Mouse (Mus musculus) CD4-positive helper T cell, adult 2 months (primary cell): Measurements from ENCODE around the gene Zfp598.

Experiments used
- DNase-seq: peaks from one replicate; pipeline ENCODE4 v3.0.0-alpha.2; 2012; ENCODE audit warnings: low read depth, missing footprints, low spot score

Gene Zfp598

DNA sequence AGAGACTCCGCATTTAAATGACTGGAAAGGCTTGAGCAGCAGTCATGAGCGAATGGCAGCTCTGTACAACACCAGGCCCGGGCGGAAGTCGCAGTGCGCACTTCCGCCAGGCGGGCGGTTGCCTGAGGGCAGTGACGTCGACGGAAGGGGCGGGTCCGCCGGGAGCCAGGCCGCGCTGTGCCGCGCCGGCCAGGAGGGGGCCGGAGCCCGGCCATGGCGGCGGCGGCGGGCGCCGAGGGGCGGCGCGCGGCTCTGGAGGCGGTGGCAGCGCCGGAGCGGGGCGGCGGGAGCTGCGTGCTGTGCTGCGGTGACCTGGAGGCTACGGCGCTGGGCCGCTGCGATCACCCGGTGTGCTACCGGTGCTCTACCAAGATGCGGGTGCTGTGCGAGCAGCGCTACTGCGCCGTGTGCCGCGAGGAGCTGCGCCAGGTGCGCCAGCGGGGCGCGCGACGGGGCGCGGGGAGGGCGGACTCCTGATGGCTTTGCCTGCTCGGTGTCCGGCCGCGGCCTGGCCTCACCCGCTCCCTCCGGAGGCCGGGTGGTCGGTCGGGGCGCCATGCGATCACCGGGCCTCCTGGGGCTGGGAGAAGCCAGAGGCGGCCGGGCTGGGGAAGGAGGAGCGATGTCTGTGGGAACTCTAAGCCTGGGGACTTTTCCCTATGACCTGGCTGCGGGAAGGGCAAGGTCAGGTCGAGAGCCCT, at the start of gene Zfp598:
Zfp598 (plus strand) TSS at position 143 of the 701 bp plus-strand sequence.
- peak; percentile 96 for DNase-seq

DNA sequence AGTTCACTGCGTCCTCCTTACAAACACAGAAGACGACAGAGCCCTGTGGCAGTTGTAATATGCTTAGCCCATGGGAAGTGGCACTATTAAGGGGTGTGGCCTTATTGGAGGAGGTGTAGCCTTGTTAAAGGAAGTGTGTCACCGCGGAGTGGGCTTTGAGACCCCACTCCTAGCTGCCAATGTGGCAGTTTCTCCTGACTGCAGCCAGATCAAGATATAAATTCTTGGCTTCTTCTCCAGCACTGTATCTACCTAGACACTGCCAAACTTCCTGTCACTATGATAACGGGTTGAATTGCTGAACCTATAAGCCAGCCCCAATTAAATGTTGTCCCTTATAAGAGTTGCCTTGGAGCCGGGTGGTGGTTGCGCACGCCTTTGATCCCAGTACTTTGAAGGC, 44.0 kb upstream of the Zfp598 start:
- no peak for DNase-seq

DNA sequence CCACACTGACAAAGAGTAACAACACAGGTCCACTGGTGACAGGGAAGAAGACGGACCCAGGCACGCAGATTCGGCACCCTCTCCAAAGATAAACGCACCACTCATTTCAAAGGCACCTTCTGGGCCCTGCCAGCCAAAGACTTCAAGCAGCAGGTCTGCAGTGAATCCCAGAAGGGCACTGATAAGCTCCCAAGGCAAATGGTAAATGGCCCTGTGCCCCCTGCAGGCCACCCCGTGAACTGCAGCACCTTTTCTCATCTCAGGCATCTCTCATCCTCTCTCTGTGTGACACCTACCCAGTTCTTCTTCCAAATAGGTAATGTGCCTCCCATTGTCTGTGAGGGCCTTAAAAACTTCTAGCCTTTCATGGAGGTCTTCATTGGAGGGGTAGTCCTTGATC, 40.8 kb upstream of the Zfp598 start:
- peak; percentile 67 for DNase-seq

DNA sequence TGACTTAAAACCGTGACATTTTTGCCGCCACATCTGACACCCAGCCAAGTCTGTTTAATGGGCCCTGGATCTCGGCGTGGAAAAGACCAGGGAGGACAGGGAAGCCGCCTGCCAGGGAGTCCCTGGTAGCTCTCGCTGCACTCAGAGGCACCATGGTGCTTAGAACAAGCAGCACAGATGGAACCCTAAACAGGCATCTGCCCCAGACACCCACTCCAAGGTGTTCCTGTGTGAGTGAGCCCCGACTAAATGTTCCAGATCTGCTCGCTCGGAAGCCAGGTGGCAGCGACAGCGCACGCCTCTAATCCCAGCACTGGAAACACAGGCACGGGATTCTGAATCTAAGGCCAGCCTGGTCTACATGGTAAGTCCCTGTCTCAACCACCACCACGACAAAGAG, 39.4 kb upstream of the Zfp598 start:
- no peak for DNase-seq

DNA sequence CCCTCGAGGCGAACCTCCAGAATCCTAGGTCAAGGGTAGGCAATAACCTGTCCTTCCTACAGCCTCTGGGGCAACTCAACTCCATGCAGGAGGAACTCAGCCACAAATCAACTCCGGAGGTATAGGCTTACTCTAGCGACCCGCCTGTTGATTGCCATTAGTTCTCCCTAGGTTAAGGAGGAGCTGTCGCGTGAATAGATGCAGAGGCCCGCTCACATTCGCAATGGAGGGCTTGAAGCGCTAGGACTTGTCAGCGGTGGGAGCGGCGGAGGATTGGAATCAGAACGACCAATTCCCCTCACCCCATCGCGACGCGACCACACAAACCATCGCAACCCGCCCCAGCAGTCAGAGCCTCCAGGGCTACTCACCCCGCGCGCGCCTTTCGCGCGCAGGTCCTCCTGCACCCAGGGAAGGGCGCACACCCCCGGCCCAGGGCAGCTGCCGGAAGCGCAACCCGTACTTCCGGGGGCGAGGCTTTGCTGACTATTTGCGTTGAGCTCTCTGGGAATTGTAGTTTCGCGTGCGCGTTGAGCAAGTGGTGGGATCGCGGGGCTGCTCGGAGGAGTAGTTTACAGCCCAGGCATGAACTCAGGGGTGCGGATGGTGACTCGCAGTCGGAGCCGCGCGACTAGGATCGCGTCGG, 37.2 kb upstream of the Zfp598 start, which contains the start of the genes Tsc2 and Nthl1:
Tsc2 (minus strand) TSS at position 464 of the 646 bp plus-strand sequence.
Nthl1 (plus strand) TSS at position 514 of the 646 bp plus-strand sequence.
- peak; percentile 85 for DNase-seq

DNA sequence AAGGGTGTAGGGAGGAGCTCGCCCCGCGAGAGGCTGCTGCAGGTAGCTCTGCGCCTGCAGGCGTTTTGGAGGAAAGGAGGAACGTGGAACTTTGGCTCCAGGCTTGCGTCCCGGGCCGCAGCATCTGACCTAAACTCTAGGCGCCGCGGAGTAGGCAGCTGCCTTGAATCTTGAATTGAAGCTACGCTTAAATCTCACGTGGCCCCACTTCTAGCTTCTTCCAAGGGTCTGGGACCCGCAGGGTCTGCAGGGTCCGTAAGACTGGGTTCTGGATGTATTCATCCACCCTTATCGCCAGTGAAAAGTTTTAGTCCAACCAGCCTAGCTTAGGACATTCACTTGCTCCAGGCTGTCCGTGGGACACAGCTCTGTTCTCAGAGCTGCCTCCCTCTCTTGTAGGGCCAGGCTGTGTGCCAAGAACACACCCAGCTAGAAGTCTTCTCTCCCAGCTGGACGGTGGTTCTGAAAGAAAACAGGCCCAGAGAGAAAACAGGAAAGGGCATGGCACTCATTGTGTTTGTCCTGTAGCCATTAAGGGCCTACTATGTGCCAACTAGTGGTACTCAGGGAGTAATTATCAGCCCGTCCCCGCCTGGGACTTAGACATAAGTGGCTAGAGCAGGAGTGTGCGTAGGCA, 36.6 kb upstream of the Zfp598 start:
- DNase-seq = no peak

DNA sequence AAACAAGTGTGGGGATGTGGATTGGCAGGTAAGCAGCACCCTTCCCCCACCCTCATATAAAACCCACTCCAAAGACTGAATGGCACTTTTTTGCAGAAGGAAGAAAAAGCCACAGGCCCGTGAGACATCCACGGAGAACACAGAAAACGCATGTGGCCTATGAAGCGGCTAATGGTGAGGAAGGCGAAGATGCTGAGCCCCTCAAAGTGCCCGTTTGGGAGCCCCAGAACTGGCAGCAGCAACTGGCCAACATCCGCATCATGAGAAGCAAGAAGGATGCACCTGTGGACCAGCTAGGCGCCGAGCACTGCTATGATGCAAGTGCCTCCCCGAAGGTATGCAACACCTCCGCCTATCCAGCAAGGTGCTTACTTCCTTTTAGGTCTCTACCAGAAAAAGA, 35.7 kb upstream of the Zfp598 start:
- no peak for DNase-seq

DNA sequence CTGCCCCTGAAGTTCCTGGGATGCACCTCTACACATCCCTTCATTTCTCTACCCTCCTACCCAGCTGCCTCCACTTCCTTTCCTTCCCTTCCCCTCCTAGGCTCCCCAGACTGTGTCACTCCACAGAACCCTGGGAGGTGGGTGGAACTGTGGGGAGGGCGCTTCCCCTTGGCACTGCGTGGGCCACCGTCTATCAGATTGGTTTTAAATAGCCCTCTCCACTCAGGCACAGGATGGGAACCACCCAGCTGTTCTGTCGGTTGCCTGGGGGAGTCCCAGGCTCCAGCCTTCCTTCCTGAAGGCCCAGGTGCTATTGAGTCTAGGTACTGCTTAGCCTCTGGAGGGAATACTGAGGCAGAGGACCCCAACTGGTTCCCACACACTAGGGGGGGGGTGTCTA, 34.5 kb upstream of the Zfp598 start:
- DNase-seq = no peak

DNA sequence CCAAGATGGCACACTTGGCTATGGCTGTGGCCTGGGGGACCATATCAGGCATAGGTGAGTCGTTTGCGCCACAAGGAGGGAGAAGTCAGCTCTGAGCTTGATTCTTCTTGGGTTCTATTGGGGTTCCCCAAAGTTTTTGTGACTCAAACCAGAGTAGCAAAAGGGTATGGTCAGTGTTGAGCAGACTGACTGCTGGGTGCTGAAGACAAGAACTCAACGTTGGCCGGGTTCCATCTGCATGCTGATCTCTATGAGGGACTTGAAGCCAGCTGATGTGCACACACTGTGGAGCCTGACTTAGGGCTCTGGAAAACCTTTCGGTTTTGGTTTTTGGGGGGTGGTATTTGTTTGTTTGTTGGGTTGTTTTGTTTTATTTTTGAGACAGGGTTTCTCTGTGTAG, 33.8 kb upstream of the Zfp598 start:
- no peak for DNase-seq

DNA sequence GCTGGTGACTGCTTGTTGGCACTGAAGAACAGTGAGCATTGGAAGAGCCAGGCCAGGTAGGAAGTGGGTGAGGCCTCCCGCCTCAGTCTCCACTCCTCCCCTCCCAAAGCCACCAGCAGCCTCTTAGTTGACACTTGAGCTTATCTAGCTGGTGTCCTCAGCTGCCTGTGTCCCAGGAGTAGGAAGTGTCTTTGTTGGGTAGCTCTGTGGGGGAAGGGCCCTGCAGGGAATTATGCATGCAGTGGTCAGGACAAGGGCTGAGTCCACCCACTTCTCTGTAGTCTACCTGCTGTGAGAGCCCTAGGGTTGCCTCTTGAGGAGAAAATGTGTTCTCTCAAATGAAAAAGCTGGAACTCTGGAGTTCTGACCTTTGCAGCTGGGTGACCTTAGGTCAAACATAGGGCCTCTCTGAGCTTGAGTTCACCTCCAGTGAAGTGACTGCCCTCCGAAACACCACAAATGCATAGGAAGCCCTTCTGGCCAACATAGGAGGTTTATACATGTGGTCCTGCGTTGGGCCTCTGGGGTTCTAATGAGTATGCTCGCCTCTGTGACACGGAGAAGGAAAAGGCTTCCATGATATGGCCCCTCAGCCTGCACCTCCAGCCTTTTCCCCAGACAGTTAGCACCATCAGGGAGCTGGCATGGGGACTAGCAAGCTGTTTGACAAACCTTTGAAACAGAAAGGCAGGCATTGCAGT, 32.6 kb upstream of the Zfp598 start:
- DNase-seq = no peak

DNA sequence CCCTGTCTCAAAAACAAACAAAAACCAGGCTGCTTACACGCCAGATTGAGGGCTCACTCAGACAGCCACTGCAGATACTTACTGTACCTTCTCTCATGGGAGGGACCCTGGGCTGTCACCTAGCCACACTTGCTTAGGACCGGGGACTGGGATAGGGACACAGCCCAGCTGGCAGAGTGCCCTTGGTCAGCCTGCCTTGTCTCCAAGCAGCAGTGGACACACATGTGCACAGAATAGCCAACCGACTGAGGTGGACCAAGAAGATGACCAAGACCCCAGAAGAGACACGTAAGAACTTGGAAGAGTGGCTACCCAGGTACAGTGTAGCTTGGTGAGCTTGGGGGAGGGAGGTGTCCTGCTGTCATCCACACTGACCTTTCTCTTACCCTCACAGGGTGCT, 31.3 kb upstream of the Zfp598 start:
- no peak for DNase-seq

DNA sequence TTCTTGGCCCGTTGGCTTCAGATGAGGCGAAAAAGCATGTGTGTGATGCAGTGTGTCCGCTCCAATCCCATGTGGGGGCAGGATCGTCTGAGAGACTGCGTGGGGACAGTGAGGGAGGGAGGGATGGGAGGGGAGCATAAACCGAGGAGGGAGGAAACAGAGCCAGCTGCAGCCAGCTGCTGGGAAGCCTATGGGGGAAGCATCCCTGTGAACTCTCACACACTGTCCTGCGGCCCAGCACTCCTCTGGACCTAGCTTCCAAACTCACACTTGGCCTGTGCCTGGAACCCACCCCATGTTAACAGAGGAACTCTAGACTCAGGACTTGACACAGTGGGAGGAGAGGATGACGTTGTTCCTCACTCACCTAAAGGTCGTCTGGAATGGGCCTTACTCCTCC, 30.6 kb upstream of the Zfp598 start:
- DNase-seq = no peak

DNA sequence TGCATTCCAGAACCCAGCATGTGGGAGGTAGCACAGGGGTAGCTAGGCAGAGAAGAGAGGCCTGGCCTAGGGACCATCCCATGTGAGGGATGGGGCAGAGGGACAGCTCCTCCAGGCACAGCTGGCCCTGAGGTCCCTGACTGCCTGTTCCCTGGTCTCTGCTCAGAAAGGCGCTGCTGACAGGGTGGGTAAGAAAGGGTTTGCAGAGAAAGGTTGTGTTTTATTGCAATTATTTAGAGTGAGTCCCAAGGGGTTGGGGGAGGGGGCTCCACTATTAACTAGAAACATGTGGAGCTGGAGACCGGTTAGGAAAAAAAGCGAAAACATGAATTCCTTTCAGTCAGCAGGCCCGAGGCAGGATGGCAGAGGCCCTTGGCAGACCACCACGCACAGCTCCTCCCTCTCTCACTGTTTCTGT, 29.9 kb upstream of the Zfp598 start:
- no peak for DNase-seq

DNA sequence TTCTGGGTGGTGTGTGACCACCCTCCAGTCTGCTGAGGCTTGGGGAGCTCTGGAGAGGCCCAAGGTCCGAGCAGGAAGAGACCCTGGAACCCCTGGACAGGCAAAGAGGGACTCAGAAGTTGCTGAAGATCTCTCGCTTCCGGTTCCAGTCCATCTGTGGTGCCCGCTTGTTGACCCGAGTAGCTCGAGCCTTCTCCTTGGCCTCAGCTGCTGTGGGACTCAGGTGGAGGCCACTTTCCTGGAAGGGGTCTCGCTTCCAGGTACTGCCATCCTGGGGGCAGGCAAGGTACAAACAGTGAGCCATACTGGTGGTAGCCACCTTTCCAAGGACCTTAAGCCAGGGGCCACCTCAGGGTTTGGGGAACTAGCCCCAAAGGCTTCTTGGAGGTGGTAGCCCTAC, 29.4 kb upstream of the Zfp598 start:
- no peak for DNase-seq

DNA sequence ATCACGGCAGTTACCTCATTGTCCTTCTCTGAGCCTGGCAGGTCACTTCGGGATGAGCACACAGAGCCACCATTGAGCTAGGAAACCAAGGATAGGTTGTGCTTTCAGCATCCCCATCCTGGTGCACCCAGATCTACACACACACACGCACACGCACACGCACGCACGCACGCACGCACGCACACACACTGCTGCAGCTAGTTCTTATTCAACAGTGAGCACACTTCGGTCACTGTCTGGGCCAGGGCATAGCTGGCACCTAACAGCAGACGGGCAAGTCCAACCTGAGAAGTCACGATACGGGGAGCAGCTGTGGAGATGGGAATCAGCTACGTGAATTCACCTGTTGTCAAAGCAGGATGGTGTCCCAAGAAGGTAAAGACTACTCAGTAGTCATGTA, 28.9 kb upstream of the Zfp598 start:
- DNase-seq = no peak

DNA sequence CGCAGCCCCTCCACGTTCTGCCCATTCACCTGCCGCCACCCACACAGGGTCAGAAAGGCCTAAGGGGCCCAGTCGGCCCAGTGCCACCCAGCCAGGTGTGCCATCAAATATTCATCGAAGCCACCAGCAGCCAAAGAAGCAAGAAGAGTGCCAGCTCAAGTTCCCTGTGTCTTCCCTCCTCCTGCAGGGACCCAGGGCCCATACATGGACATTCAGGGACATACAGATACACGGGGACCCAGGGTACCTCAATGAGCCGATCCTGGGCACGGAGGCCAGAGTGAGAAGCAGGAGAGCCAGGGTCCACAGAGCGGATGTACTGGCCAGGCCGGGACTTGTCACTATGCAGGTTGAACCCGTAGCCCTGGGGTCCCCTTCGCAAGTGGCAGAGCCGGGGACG, 27.5 kb upstream of the Zfp598 start:
- no peak for DNase-seq

DNA sequence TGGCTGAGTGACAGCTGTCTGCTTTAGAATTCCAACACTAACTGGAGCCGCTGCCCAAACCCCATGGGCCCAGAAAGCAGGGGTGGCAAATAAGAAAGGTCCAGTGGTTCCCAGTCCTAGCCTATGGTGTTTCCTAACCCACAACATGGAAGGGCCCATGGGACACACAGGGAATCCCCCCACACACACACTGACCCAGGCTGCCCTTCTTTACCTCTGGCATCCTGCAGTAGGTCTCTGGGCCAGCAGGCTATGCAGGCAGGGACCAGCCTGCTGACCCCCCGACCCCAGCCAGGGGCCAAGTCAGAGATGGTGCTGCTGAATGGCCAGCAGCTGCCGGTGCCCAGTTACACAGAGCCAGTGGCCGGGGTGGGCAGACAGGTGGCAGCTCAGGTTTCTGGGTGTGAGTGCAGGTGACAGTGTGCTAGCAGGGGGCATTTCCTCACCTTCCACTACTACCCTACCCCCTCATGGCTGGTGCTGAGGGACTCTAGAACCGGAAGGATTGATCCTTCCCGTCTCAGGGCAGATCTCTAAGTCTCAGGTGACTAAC, 26.6 kb upstream of the Zfp598 start:
- no peak for DNase-seq

DNA sequence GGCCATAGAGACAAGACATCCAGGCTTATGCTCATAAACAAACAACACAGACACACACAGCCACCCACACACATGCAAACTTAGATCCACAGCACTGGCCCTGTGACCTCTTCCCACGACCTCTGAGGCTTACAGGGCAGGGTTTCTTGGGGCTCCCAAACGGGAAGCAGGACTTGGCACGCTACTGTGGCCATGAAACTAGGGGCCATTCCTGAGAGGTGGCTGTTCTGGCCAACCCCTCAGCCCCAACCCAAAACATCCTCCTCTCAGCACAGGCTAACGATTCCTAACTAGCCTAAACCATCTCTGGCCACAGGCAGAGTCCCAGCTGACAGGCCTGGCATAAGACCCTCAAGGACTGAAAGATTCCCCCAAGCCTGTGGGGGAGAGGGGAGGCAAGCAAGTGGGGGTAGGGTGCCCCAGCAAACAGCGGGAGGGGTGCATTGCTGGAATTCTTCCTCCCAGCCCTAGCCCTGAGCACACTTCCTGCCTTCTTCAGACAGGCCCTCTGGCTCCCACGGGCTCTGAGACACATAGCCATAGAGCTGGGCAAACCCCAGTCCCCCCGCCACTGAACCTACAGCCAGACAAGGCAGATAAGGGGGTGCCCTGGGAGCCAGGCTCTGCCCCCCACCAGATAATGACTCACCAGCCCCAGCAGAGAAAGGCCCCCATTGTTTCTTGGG, 25.3 kb upstream of the Zfp598 start:
- no peak for DNase-seq

DNA sequence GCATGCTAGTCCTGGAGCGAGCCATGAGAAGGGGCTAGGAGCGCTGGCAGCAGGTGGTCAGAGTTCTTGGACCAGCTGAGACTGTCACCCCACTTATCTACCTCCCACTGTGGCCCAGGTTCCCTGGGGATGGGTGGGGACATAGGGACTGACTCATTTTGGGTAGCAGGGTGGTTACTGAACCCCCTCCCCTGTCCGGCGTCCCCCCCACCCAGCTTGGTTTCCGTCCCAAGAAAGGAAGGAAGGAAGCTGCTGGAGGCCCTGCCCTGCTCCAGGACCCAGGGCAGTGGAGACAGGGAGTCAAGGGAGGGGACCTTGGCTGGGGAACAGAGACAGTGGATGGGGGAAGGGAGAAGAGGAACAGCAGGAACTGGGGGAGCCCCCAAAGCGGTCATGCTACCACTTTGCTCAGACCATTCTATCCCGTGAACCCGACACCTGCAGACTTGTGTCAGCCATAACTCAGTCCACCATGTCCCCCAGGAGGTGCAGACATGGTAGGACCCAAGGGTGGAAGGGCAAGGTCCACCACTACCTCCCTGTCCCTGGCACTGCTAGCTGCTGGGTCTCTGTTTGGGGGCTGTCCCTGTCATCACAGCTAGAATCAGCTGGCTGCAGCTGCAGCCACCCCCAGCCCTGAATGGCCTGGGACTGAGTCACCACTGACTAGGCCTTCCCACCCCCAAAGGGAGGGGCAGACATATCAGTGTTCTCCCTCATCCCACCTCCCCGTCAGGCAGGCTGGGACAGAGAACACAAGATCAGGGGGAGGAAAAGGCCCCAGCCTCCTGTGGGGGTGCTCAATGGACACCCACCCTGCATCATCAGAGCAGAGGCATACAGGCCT, 24.4 kb upstream of the Zfp598 start:
- DNase-seq = no peak

DNA sequence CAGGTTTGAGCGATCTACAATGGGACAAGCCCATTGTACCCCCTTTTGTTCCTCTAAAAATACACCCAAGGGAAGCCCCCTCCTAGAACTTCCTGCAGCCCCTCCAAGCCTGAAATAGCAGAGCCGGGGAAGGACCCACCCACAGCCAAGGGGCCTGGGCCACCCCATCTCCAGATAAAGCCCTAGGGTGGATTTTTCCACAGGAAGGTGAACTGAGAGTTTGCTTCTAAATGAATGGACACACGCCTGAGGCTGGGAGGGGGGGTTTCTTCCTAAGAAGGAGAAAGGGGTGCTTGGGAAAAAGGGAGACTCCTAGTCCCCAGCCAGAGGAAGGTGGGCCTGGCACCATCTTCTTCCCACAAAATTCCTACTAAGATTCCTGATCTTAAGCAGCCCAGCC, 23.6 kb upstream of the Zfp598 start:
- no peak for DNase-seq
